Mouse (Mus musculus) embryo, embryonic 11 days (tissue): ENCODE data around the gene Fxr1.
"Not testable (repeated sequence)": the region's sequence is repeated elsewhere in the genome, so short reads cannot be mapped to it uniquely, and the experiment has no call there.

Experiments
- DNase-seq: peaks from one replicate; pipeline ENCODE4 v3.0.0-alpha.2; 2015

The Fxr1 gene

GRCm38 (mm10) chr3:34068943-34069342 is 49.2 kb downstream of the Fxr1 start:
- DNase-seq, result not testable (repeated sequence)

GRCm38 (mm10) chr3:34072726-34073125 is 53.0 kb downstream of the Fxr1 start:
- DNase-seq, result no peak

GRCm38 (mm10) chr3:34076058-34076759 is 56.5 kb downstream of the Fxr1 start:
- no peak for DNase-seq

GRCm38 (mm10) chr3:34080900-34081662 is 61.3 kb downstream of the Fxr1 start, which contains the start of gene Dnajc19:
Gene Dnajc19 (minus strand): TSS chr3:34081321.
- DNase-seq, result peak; percentile 95

- DNase-seq, result no peak
These were observed 62.2 kb downstream of the Fxr1 start for GRCm38 (mm10) chr3:34081929-34082328.

GRCm38 (mm10) chr3:34083655-34084054 is 63.9 kb downstream of the Fxr1 start:
- no peak for DNase-seq

GRCm38 (mm10) chr3:34102891-34103290 is 83.1 kb downstream of the Fxr1 start:
- peak; percentile 53 for DNase-seq

- DNase-seq, result peak; percentile 47
These were observed 84.3 kb downstream of the Fxr1 start for GRCm38 (mm10) chr3:34103902-34104672.

- DNase-seq, result no peak
These were observed 86.7 kb downstream of the Fxr1 start for GRCm38 (mm10) chr3:34106421-34106820.

GRCm38 (mm10) chr3:34107631-34108030 is 87.9 kb downstream of the Fxr1 start:
- no peak for DNase-seq

- no peak for DNase-seq
These were observed 92.4 kb downstream of the Fxr1 start for GRCm38 (mm10) chr3:34111941-34112685.

GRCm38 (mm10) chr3:34115806-34116205 is 96.1 kb downstream of the Fxr1 start:
- DNase-seq, result peak; percentile 21

GRCm38 (mm10) chr3:34119869-34120268 is 100.1 kb downstream of the Fxr1 start:
- no peak for DNase-seq
